Mouse (Mus musculus): Measurements from ENCODE around the gene Ipmk.

- TF ChIP-seq CTCF (IDR thresholded peaks at IDR 0.05) (no peak), EP300 (IDR thresholded peaks at IDR 0.05) (no peak)
Observed at GRCm38 (mm10) chr10:71448284-71448683, 100.7 kb downstream of the Ipmk start.
